Mouse (Mus musculus) heart, postnatal 36 days (tissue): ENCODE measurements at regions not wholly inside any gene's neighbourhood (a gene's known extent, or its start where the extent isn't known, plus 50 kb on each side); places are given as distances from the start of the nearest gene placed in this dataset.

Source experiments
- DNase-seq, 2 experiments: peaks; one replicate each; pipeline ENCODE4 v3.0.0; 2021 to 2022
- intact Hi-C: fragments of 180-260 bp; cut with DNase I; formaldehyde crosslinking; loops from one replicate; pipeline ENCODE4 v1.15.1; 2025

DNA sequence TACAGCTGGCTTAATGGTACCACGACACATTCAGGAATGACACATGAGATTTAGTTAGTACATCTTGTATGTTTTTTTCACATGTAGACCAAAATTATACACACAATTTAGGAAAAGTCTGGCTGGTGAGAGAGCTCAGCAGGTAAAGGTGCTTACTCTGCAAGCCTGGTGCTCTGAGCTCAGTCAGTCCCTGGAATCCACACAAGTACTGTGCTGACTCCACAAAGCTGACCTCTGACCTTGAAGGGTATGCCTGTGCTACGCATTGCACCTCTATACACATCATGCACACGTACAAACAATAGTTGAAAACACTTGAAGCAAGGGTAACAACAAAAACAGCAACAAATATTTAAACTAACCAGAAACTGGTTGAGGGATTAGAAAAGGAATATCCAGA lies 96.5 kb downstream of the Foxb1 start:
- no peak for DNase-seq
- intact Hi-C loops, result no loop called here

DNA sequence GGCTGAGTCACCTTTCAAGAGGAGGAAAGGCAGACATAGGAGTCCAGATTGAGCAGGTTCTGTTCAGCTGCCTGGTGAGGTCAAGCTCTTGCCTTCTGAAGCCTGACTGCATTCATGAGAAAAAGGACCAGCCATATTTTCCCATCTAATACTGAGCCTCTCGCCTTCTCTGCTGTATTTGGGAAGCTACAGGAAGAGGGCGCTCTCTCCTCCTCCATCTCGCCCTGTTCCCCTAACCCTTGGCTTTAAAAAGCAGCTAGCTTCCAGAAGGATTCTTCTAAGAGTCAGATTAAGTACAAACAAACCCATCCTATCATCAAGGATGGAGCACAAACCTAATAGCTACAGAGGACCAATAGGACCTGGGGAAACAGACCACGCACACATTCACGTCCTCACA lies 98.3 kb downstream of the Foxb1 start:
- DNase-seq, result no peak
- intact Hi-C loops, result no loop called here

DNA sequence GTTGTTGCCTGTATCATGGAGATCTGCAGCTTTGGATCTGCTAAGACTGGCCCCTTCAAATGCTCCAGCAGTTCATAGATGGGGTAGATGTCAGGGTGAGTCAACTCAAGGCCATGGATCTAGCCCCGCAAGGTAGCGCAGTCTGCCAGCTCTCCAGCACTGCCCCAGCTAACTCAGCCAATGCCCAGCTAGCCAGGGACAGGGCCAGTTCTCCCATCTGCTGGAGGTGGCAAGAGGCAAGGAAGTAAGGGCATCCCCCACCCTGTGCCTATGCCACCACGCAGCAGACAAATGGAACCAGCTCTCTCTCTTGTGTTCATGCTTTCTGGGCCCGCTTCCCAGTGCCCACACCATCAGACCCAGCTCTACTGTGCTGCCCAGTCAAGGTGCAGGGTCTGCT lies 102.5 kb downstream of the Foxb1 start:
- no peak for DNase-seq
- intact Hi-C loops, result no loop called here

GRCm38 (mm10) chr9:69656053-69656452 lies 104.7 kb downstream of the Foxb1 start:
- no peak for DNase-seq
- intact Hi-C loops, result no loop called here

DNA sequence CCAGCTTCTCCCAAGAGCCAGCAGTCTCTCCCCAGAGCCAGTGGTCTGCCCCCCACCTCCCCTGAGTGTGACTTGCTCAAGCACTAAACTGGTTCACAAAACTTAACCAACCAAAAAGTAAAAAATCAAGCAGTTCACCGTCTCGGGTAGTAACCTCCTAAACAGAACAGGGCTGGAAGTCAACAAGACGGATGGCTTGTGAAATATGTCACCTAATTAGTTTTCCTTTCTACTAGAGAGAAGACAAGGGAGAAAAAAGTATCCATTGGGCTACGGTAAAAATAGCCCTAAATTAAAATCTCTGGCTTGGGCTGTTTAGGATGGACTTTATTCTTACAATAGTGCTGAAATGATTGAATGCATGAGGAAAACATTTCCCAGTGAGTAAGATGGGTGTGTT lies 108.6 kb downstream of the Foxb1 start:
- intact Hi-C loops, result no loop called here
- no peak for DNase-seq

DNA sequence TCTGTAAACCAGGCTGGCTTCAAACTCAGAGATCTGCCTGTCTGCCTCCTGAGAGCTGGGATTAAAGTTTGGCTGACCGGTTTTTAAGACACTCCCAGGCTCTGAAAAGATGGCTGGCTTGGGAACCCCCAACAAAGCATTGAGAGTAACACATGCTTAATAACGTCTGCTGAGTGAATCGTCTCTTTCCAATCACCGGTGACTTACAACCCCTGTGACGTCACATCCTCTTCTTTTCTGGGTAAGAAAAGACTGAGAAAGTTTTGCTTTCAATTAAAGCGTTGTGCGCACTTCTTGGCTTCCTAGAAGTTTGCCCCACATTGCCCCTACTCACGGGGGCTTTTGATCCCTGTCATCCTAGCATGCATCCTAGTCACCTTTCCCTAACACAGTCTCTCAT lies 109.1 kb downstream of the Foxb1 start:
- intact Hi-C loops, result no loop called here
- DNase-seq, result no peak

- intact Hi-C loops, result no loop called here
- no peak for DNase-seq
These were observed 118.1 kb downstream of the Foxb1 start for GRCm38 (mm10) chr9:69642591-69642990.

DNA sequence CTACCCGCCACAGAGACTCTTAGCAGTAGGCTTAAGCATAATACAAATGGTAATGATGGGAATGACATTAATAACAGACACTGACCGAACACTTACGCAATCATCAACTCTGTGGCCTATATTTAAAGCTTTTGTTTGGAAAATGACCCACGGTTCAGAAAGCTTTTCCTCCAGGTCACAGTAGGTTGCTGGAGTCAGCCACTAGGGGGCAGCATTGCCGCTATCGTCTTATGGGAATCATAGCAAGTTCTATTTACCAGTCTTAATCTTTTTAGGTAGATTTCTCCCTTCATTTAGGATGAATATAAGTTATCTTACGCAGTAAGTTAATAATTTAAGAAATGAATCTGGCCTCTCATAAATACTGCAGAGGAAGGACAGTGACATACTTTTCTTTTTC lies 137.4 kb downstream of the Foxb1 start:
- peak; percentile 45 to 78 for DNase-seq
- intact Hi-C loops, result loop anchor here (1.0 kb wide), 1 partner anchor 364 kb away; no protein-coding TSS in a partner anchor

GRCm38 (mm10) chr9:69621006-69621405 lies 139.7 kb downstream of the Foxb1 start:
- intact Hi-C loops, result no loop called here
- no peak for DNase-seq

- DNase-seq, result no peak
- intact Hi-C loops, result no loop called here
These were observed 143.4 kb downstream of the Foxb1 start for GRCm38 (mm10) chr9:69617328-69617727.

DNA sequence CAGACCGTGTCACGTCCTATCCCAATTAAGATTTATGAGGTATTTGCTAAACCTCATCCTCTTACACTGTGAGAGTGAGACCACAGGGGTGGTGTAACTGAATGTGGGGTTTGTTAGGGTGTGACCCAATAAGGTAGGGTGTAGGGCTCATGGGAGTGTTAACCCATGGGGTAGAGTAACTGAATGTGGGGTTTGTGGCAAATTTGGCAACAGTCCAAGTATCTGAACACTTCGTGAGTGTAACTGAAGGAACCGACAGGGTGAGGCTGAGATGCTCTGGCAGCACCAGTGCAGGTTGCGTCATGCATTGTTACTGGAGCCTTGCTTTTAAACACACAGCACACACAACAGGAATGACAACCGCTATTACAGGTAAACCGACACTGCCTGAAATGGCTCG lies 144.1 kb downstream of the Anxa2 start:
- no peak for DNase-seq
- intact Hi-C loops, result no loop called here

- DNase-seq, result no peak
- intact Hi-C loops, result no loop called here
These were observed 139.1 kb downstream of the Anxa2 start for GRCm38 (mm10) chr9:69592329-69593062.

DNA sequence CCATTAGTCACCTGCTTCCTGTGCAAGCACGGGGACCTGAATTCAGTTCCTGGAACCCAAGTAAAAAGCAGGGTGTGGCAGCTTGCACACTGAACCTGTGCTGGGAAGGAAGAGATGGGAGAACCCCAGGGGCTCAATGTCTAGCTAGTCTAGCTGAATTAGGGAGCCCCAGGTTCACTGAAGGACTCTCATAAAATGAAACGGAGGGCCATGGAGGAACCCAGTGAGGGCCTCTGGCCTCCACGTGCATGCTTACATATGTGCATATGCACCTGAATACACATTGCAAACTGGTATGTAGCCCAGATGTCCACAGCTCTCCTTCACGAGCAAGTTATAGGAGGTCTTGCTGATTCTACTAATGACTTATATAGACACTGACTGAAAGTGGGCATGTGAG lies 135.4 kb downstream of the Anxa2 start:
- no peak for DNase-seq
- intact Hi-C loops, result no loop called here

GRCm38 (mm10) chr9:69587096-69587495 lies 133.7 kb downstream of the Anxa2 start:
- intact Hi-C loops, result no loop called here
- no peak for DNase-seq

GRCm38 (mm10) chr9:69581236-69581635 lies 127.8 kb downstream of the Anxa2 start:
- DNase-seq, result no peak
- intact Hi-C loops, result no loop called here

- DNase-seq, result no peak
- intact Hi-C loops, result no loop called here
These were observed 124.4 kb downstream of the Anxa2 start for GRCm38 (mm10) chr9:69577661-69578405.

DNA sequence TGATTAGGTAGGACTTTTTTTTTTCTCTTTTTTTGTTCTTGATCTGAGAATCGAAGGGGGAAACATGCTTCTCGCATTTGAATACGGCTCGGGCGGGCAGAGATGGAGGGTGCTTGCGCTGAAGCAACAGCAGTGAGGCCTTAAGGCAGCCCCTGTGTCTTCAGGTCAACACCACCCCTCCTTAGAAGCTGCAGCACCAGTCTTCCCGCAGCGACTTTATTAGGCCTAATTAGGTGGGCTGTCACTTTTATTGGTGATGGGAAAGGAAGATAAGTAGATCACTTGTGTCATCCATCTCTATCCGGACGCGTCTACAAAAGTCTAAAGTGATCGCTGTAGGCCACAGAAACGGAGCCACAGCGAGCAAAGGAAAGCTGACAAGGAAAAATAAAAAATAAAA lies 122.0 kb downstream of the Anxa2 start:
- intact Hi-C loops, result no loop called here
- DNase-seq, result no peak

DNA sequence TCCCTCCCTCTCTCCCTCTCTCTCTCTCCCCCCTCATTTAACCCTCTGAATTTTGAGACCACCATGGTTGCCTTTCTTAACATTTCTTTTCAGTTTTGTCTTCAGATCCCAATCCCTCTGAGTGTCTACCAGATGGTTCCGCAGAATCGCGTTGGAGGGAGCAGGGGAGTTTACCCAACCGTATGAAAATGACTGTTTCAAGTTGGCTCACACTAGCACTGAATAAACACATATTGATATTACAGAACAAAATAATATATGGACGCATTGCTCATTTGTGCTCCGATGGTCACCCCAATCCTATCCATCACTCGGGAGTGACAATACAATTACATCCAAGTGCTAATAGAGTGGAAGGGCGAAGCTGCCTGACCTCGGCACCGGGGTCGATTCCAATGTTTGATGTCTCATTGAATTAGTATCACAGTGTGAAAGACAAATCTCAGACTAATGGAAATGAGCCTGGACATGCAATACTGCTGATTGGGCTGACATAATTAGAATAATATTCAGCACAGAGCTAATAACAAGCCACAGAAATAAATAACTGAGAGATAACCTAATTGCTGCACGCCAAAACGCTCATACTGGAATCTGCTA lies 115.3 kb downstream of the Anxa2 start:
- intact Hi-C loops, result no loop called here
- no peak for DNase-seq

GRCm38 (mm10) chr9:69568222-69568621 lies 114.8 kb downstream of the Anxa2 start:
- intact Hi-C loops, result no loop called here

DNA sequence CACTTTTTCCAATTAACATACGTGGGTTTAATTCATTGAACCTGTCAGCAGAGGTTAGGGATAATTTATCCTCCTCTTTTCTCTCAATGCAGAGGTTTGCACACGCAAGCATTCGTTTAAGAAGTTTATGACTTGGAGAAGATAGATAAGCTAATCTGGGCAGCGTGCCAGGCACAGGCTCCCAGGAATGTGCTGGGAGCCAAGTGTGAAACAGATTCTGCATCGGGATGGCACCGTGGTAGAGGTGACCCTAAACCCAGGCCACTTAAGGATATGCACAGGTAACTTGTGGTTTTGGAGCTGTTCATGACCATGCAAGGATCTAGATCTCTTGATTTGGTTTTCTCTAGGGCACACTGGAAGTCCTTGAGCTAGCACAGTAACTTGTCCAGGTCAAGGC lies 113.6 kb downstream of the Anxa2 start:
- intact Hi-C loops, result no loop called here
- DNase-seq, result peak in 1 of 2 experiments; percentile 5

More at GRCm38 (mm10) chr9:69568222-69568621, 114.8 kb downstream of the Anxa2 start:
- DNase-seq, result no peak

- intact Hi-C loops, result no loop called here
- no peak for DNase-seq
These were observed 89.8 kb downstream of the Anxa2 start for GRCm38 (mm10) chr9:69543241-69543640.
